Mouse (Mus musculus): Measurements from ENCODE around the gene Prkca. TPM values are rescaled to one million over a fixed set of nuclear protein-coding genes. Genes with fewer than 3 reads are reported as not detected.

Prkca gene
- polyA plus RNA-seq, 1 experiment = 18.1 TPM

- Histone ChIP-seq H3K79me3 (ENCODE audit: low read depth) (peaks cover 22% of the 10 kb centered on the region), H3K36me3 (ENCODE audit: control insufficient read depth, insufficient read depth) (peaks cover 4% of the 10 kb centered on the region), H3K27me3 (ENCODE audit: control insufficient read depth, insufficient read depth, insufficient read length) (no peaks in the 10 kb centered on the region), H3K4me3 (ENCODE audit: insufficient read depth, poor library complexity, severe bottlenecking) (no peak overlapping the region), H3K79me2 (ENCODE audit: control insufficient read depth, insufficient read depth) (peaks cover 87% of the 10 kb centered on the region), H3ac (ENCODE audit: control insufficient read depth, insufficient read length, low read depth) (no peak overlapping the region)
- TF ChIP-seq FOSL1 (IDR thresholded peaks at IDR 0.05; ENCODE audit: insufficient read depth, low read length, poor library complexity, severe bottlenecking) (no peak), USF1 (IDR thresholded peaks at IDR 0.05; ENCODE audit: low read depth) (peak; percentile 61), CEBPB (IDR thresholded peaks at IDR 0.05; ENCODE audit: low read depth) (no peak), MYOG (IDR thresholded peaks at IDR 0.05; ENCODE audit: control insufficient read depth, extremely low read depth, insufficient read length) (no peak), MAX (IDR thresholded peaks at IDR 0.05) (peak; percentile 87)
Observed at GRCm38 (mm10) chr11:108215466-108215865, 128.3 kb downstream of the Prkca start.

- Histone ChIP-seq H3K36me3 (ENCODE audit: control insufficient read depth, insufficient read depth) (peaks cover 4% of the 10 kb centered on the region), H3ac (ENCODE audit: control insufficient read depth, insufficient read length, low read depth) (no peak overlapping the region), H3K79me2 (ENCODE audit: control insufficient read depth, insufficient read depth) (peaks cover 87% of the 10 kb centered on the region), H3K79me3 (ENCODE audit: low read depth) (peaks cover 22% of the 10 kb centered on the region), H3K27me3 (ENCODE audit: control insufficient read depth, insufficient read depth, insufficient read length) (no peaks in the 10 kb centered on the region), H3K4me3 (ENCODE audit: insufficient read depth, poor library complexity, severe bottlenecking) (peak overlapping the region; percentile 24)
- no peak for TF ChIP-seq CTCF (IDR thresholded peaks at IDR 0.05; ENCODE audit: control insufficient read depth, insufficient read depth, insufficient read length)
- TF ChIP-seq MAX (IDR thresholded peaks at IDR 0.05) = peak; percentile 29
Observed at GRCm38 (mm10) chr11:108214521-108215223, 129.1 kb downstream of the Prkca start.

- no peak overlapping the region for H3ac ChIP-seq (ENCODE audit: control insufficient read depth, insufficient read length, low read depth)
- peaks cover 87% of the 10 kb centered on the region for H3K79me2 ChIP-seq (ENCODE audit: control insufficient read depth, insufficient read depth)
- no peak for TF ChIP-seq CEBPB (IDR thresholded peaks at IDR 0.05; ENCODE audit: low read depth)
- no peak for TF ChIP-seq CTCF (IDR thresholded peaks at IDR 0.05; ENCODE audit: control insufficient read depth, insufficient read depth, insufficient read length)
- no peak for TF ChIP-seq MYOG (IDR thresholded peaks at IDR 0.05; ENCODE audit: control insufficient read depth, extremely low read depth, insufficient read length)
- H3K79me3 ChIP-seq (ENCODE audit: low read depth) = peaks cover 22% of the 10 kb centered on the region
- H3K4me3 ChIP-seq (ENCODE audit: insufficient read depth, poor library complexity, severe bottlenecking) = no peak overlapping the region
- peaks cover 4% of the 10 kb centered on the region for H3K36me3 ChIP-seq (ENCODE audit: control insufficient read depth, insufficient read depth)
- H3K27me3 ChIP-seq (ENCODE audit: control insufficient read depth, insufficient read depth, insufficient read length) = no peaks in the 10 kb centered on the region
Observed at GRCm38 (mm10) chr11:108213783-108214182, 129.9 kb downstream of the Prkca start.

- Histone ChIP-seq H3K27me3 (ENCODE audit: control insufficient read depth, insufficient read depth, insufficient read length) (no peaks in the 10 kb centered on the region), H3ac (ENCODE audit: control insufficient read depth, insufficient read length, low read depth) (no peak overlapping the region), H3K79me2 (ENCODE audit: control insufficient read depth, insufficient read depth) (peaks cover 87% of the 10 kb centered on the region), H3K36me3 (ENCODE audit: control insufficient read depth, insufficient read depth) (no peaks in the 10 kb centered on the region), H3K79me3 (ENCODE audit: low read depth) (peaks cover 28% of the 10 kb centered on the region), H3K4me3 (ENCODE audit: insufficient read depth, poor library complexity, severe bottlenecking) (no peak overlapping the region)
- peak; percentile 30 for TF ChIP-seq USF1 (IDR thresholded peaks at IDR 0.05; ENCODE audit: low read depth)
- no peak for TF ChIP-seq FOSL1 (IDR thresholded peaks at IDR 0.05; ENCODE audit: insufficient read depth, low read length, poor library complexity, severe bottlenecking)
Observed at GRCm38 (mm10) chr11:108212638-108213037, 131.1 kb downstream of the Prkca start.

- Histone ChIP-seq H3K36me3 (ENCODE audit: control insufficient read depth, insufficient read depth) (no peaks in the 10 kb centered on the region), H3ac (ENCODE audit: control insufficient read depth, insufficient read length, low read depth) (no peak overlapping the region), H3K27me3 (ENCODE audit: control insufficient read depth, insufficient read depth, insufficient read length) (no peaks in the 10 kb centered on the region), H3K4me3 (ENCODE audit: insufficient read depth, poor library complexity, severe bottlenecking) (no peak overlapping the region), H3K79me2 (ENCODE audit: control insufficient read depth, insufficient read depth) (peaks cover 89% of the 10 kb centered on the region), H3K79me3 (ENCODE audit: low read depth) (peaks cover 28% of the 10 kb centered on the region)
- no peak for TF ChIP-seq MYOD1 (IDR thresholded peaks at IDR 0.05; ENCODE audit: control insufficient read depth, insufficient read length, low read depth)
- no peak for TF ChIP-seq FOSL1 (IDR thresholded peaks at IDR 0.05; ENCODE audit: insufficient read depth, low read length, poor library complexity, severe bottlenecking)
- TF ChIP-seq CTCF (IDR thresholded peaks at IDR 0.05; ENCODE audit: control insufficient read depth, insufficient read depth, insufficient read length) = no peak
- no peak for TF ChIP-seq MAX (IDR thresholded peaks at IDR 0.05)
- TF ChIP-seq USF1 (IDR thresholded peaks at IDR 0.05; ENCODE audit: low read depth) = no peak
- TF ChIP-seq MYOG (IDR thresholded peaks at IDR 0.05; ENCODE audit: control insufficient read depth, extremely low read depth, insufficient read length) = no peak
- TF ChIP-seq CEBPB (IDR thresholded peaks at IDR 0.05; ENCODE audit: low read depth) = no peak
Observed at GRCm38 (mm10) chr11:108212030-108212429, 131.7 kb downstream of the Prkca start.

- Histone ChIP-seq H3K27me3 (ENCODE audit: control insufficient read depth, insufficient read depth, insufficient read length) (no peaks in the 10 kb centered on the region), H3K79me2 (ENCODE audit: control insufficient read depth, insufficient read depth) (peaks cover 90% of the 10 kb centered on the region), H3K79me3 (ENCODE audit: low read depth) (peaks cover 32% of the 10 kb centered on the region), H3ac (ENCODE audit: control insufficient read depth, insufficient read length, low read depth) (no peak overlapping the region), H3K4me3 (ENCODE audit: insufficient read depth, poor library complexity, severe bottlenecking) (no peak overlapping the region), H3K36me3 (ENCODE audit: control insufficient read depth, insufficient read depth) (no peaks in the 10 kb centered on the region)
- no peak for TF ChIP-seq MAX (IDR thresholded peaks at IDR 0.05)
- no peak for TF ChIP-seq MYOD1 (IDR thresholded peaks at IDR 0.05; ENCODE audit: control insufficient read depth, insufficient read length, low read depth)
- TF ChIP-seq FOSL1 (IDR thresholded peaks at IDR 0.05; ENCODE audit: insufficient read depth, low read length, poor library complexity, severe bottlenecking) = no peak
- no peak for TF ChIP-seq CEBPB (IDR thresholded peaks at IDR 0.05; ENCODE audit: low read depth)
- no peak for TF ChIP-seq MYOG (IDR thresholded peaks at IDR 0.05; ENCODE audit: control insufficient read depth, extremely low read depth, insufficient read length)
- TF ChIP-seq CTCF (IDR thresholded peaks at IDR 0.05; ENCODE audit: control insufficient read depth, insufficient read depth, insufficient read length) = no peak
Observed at GRCm38 (mm10) chr11:108210749-108211148, 133.0 kb downstream of the Prkca start.
